Mouse (Mus musculus) heart, postnatal 25 days (tissue): ENCODE data around the gene Lurap1l. TPM values are rescaled to one million over a fixed set of nuclear protein-coding genes. Genes with fewer than 3 reads are reported as not detected.
"Not testable (repeated sequence)": the region's sequence is repeated elsewhere in the genome, so short reads cannot be mapped to it uniquely, and the experiment has no call there.

Experiments used
- DNase-seq: peaks from one replicate; pipeline ENCODE4 v3.0.0; 2022; ENCODE audit warnings: low spot score
- intact Hi-C: fragments of 180-260 bp; cut with DNase I; formaldehyde crosslinking; loops from one replicate; pipeline ENCODE4 v1.15.1; 2025
- total RNA-seq, 2 experiments: library from RNA; stranded (reverse); gene quantifications; 2 replicates each; pipeline ENCODE4 v1.2.3; 2021

Gene Lurap1l
- total RNA-seq, 2 experiments from 2014 or later = 2.0 to 2.1 TPM

DNA sequence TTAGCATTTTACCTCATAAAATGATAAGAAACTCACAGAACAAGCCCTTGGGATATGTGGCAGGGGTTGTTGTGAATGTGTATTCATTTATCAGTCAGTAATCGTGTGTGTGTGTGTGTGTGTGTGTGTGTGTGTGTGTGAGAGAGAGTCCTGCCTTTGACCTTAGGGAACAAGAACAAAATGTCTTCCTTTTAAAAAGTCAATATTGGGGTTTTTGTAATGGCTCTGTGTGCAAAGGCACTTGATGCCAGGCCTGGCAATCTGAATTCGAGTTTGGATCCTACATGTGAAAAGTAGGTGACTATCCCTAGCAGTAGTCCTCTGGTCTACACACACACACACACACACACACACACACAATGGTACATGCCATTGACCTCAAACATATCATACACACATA, 4.8 kb downstream of the Lurap1l start:
- no peak for DNase-seq
- intact Hi-C loops = no loop called here

DNA sequence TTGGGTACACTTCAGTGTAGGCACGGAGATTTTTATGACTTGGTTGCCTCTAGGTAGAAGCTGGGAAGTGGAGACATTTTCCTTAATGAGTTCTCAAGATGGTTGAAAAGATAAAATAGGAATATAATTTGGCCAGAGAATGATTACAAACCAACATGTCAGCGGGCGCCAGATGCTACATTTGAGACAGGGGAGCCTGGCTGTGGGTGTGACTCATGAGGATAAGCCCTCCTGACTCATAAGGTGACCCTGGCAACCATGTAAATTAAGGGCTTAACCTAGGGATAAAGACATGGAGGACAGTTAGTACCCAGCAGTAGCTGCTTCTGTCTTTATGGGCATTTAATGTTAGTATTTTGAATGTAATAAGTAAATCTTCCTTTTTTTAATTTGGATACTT, 6.2 kb downstream of the Lurap1l start:
- no peak for DNase-seq
- intact Hi-C loops = no loop called here

DNA sequence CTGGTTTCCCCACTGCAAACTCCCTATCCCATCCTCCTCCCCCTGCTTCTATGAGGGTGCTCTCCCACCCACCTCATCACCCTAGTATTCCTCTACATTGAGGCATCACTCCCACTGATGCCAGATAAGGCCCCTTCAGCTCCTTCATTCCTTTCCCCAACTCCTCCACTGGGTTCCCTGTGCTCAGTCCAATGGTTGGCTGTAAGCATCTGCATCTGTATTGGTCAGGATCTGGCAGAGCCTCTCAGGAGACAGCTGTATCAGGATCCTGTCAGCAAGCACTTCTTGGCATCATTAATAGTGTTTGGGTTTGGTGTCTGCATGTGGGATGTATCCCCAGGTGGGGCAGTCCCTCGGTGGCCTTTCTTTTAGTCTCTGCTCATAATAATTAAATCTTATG, 6.7 kb downstream of the Lurap1l start:
- DNase-seq, intact Hi-C loops: not testable (repeated sequence)

DNA sequence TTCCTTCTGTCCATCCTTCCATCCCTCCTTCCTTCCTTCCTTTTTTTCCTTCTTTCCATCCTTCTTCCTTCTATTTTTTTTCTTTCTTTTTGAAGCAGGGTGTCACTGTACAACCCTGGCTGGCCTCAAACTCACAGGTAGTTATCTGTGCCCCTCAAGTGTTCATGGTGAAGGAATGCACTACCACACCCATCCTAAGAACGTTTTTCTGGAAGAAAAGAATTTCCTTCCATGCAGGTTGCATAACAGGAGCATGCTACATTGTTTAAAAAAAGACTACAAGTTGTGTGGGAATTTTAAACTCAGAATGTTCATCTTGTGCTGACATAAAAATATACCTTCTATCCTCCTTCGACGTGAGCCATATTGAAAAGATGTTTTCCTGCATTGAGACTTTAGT, 7.4 kb downstream of the Lurap1l start:
- DNase-seq = no peak
- intact Hi-C loops = no loop called here

DNA sequence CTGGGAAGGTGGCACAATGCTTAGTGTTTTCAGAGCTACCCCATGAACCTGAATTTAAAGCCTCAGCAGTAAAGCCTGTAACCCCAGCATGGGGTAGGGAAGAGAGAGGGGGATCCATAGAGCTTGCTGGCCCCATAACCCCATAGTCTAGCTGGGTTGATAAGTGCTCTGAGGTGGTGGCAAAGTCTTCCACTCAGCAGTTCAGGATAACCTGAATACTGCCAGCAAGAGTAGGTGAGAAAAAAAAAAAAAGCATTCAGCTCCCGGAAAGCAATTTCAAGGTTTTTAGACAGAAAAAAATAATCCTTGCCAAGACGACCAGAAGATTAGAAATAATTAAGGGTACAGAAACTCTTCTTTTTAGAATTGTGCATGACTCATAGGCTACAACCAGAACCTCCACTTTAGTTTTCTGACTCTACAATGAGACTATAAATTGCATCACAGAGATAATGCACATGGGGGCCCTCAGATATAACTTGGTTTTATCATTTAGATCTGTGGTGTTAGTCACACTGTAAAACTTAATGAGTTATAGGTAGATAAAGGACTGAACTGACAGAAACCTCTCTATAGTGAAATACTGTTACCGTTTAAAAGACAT, 8.2 kb downstream of the Lurap1l start:
- intact Hi-C loops = no loop called here
- DNase-seq = no peak

- intact Hi-C loops = no loop called here
These were observed 8.9 kb downstream of the Lurap1l start for GRCm38 (mm10) chr4:80919217-80919867.

GRCm38 (mm10) chr4:80921646-80922489, 11.4 kb downstream of the Lurap1l start:
- intact Hi-C loops = no loop called here
- no peak for DNase-seq

More at GRCm38 (mm10) chr4:80919217-80919867, 8.9 kb downstream of the Lurap1l start:
- no peak for DNase-seq

- DNase-seq = no peak
- intact Hi-C loops = no loop called here
These were observed 12.2 kb downstream of the Lurap1l start for GRCm38 (mm10) chr4:80922654-80923053.

- DNase-seq = no peak
- intact Hi-C loops = no loop called here
These were observed 14.4 kb downstream of the Lurap1l start for GRCm38 (mm10) chr4:80924815-80925214.

GRCm38 (mm10) chr4:80925752-80926519, 15.5 kb downstream of the Lurap1l start:
- no peak for DNase-seq
- intact Hi-C loops = no loop called here

- intact Hi-C loops = no loop called here
- no peak for DNase-seq
These were observed 24.3 kb downstream of the Lurap1l start for GRCm38 (mm10) chr4:80934749-80935148.

GRCm38 (mm10) chr4:80939115-80939514, 28.7 kb downstream of the Lurap1l start:
- intact Hi-C loops = no loop called here
- DNase-seq = no peak

GRCm38 (mm10) chr4:80940946-80941345, 30.5 kb downstream of the Lurap1l start:
- DNase-seq = no peak
- intact Hi-C loops = no loop called here

GRCm38 (mm10) chr4:80941978-80942377, 31.5 kb downstream of the Lurap1l start:
- intact Hi-C loops = no loop called here
- DNase-seq = no peak

DNA sequence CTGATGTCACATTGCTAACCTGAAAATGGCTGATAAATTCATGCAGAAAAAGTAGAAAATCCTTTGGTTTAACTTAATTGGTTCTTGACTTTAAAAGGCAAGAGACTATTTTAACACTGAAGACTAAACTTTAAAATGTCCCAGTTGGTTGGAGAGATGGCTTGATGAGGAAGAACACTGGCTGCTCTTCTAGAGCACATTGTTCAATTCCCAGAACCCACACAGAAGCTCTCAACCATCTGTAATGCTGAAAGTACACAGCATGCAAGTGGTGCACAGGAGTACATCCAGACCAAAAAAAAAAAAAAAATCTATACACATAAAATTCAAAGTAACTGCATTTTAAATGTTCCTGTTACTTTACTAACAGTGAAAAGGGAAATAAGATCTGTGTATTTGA, 34.2 kb downstream of the Lurap1l start:
- DNase-seq = no peak
- intact Hi-C loops = no loop called here

DNA sequence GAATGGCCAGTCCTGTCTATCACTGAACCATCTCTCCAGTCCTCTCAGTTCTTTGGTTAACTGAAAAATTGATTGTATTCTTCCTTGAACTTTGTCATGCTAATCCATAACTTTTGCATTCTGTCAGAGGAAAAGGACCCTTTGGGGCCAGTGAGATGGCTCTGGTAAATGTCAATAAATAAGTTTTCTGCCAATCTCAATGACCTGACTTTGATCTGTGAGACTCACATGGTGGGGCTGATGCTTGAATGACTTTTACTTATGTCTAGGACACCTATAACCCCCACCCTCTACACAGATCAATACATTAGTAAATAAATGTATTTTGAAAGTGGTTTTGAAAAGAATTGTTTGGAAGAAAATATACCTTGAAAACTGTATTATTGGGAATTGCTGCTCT, 38.7 kb downstream of the Lurap1l start:
- intact Hi-C loops = no loop called here
- no peak for DNase-seq

- no peak for DNase-seq
- intact Hi-C loops = loop anchor here (5.0 kb wide), 2 partner anchors 37 to 77 kb away; partner anchors contain the start of gene Lurap1l
These were observed 39.3 kb downstream of the Lurap1l start for GRCm38 (mm10) chr4:80949720-80950119.

- intact Hi-C loops = loop anchor here (5.0 kb wide), 2 partner anchors 38 to 78 kb away; partner anchors contain the start of gene Lurap1l
- DNase-seq = no peak
These were observed 39.9 kb downstream of the Lurap1l start for GRCm38 (mm10) chr4:80950280-80950781.

DNA sequence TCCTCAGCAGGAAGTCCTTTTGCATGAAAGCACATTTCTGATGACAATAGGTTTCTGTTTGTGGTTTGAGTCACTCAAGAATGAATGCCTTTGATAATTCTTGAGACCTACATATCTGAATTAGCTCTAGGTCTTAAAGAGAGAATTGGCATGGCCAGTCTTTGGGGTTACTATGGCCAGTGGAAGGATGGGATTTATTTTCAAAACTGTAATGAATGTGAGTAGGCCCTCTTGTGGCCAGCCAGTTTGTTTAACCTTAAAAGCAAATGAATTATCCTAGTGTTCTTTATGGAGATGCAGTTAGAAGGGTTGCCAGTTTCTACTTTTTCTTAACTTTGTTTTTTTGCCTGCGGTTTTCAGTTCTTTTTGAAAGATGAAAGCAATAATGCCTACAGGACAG, 42.2 kb downstream of the Lurap1l start:
- intact Hi-C loops = loop anchor here (5.0 kb wide), 2 partner anchors 40 to 80 kb away; partner anchors contain the start of gene Lurap1l
- DNase-seq = no peak

DNA sequence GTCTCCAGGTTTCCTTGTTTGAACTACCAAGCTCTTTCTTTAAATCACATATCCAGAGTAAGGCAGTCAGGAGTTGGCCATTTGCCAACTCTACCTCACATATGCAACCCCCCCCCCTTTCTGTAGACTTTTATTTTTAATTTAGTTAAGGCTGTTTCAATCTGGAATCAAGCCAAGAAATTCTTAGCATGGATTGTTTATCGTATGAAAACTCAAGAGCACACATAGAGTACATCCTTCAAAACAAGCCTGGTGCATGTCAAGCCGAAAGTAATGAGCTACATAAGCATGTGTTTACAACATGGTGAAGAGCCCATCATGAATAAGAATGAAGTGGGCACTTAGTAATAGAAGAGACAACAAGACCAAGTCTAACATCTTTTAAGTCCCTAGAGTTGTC, 45.5 kb downstream of the Lurap1l start:
- intact Hi-C loops = no loop called here
- no peak for DNase-seq
